Mouse (Mus musculus): ENCODE results near the gene Fn1.

DNA sequence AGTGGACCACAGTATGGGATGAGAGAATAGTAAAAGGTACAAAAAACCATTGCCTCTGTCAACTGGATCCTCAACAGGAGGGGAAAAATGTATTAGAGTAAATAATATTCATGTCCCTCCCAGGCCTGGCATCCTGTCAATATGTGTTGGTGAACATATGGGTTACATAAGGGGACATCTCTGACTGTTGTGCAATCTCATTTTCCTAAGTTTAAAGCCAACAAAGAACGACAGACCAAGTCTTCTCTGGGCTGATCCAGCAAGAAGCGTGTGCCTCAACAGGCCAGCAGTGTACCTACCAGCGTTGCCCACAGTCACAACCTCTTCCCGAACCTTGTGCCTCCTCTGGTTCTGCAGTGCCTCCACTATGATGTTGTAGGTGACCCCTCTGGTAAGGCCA, 57.6 kb downstream of the Fn1 start:
- TF ChIP-seq CTCF (IDR thresholded peaks at IDR 0.05; ENCODE audit: borderline replicate concordance, insufficient read depth, low read length) (no peak), POLR2A (IDR thresholded peaks at IDR 0.05; ENCODE audit: low read depth, low read length) (no peak)
